Mouse (Mus musculus): ENCODE results near the gene Krtcap3.

- TF ChIP-seq CTCF (IDR thresholded peaks at IDR 0.05; ENCODE audit: low read depth) (no peak), EP300 (IDR thresholded peaks at IDR 0.05; ENCODE audit: low read depth) (no peak)
These were observed 47.1 kb upstream of the Krtcap3 start for GRCm38 (mm10) chr5:31204421-31204820.
